Mouse (Mus musculus): ENCODE data around the gene Grb14. TPM values are rescaled to one million over a fixed set of nuclear protein-coding genes. Genes with fewer than 3 reads are reported as not detected.

The Grb14 gene
- polyA plus RNA-seq, 1 experiment from 2014 or later, result 65.6 TPM

Other genes with a start within 250 kb of the Grb14 start
- 7.9 and 8.1 TPM in 2 replicates for gene Cobll1, start 214.4 kb upstream of the Grb14 start, polyA plus RNA-seq (2015; fragmentation: Nextera tagmentation; extraction: Ambion mirVana)

Data from heart, embryonic 13.5 days (tissue).